Mouse (Mus musculus) layer of hippocampus, adult 8-10 months (tissue): Measurements from ENCODE around the gene Rnf208. TPM values are rescaled to one million over a fixed set of nuclear protein-coding genes. Genes with fewer than 3 reads are reported as not detected.

ENCODE experiments used
- DNase-seq, 2 experiments: peaks; one replicate each; pipeline ENCODE4 v3.0.0; 2022; ENCODE audit warnings: low spot score in 2 of 2
- total RNA-seq, 4 experiments: library from RNA; stranded (reverse); gene quantifications; 2 replicates each; pipeline ENCODE4 v1.2.4; 2022

Gene Rnf208
- total RNA-seq, 4 experiments from 2014 or later = 219 to 241 (median 229) TPM

- DNase-seq = no peak
Measured at GRCm38 (mm10) chr2:25224492-25224765, 17.6 kb upstream of the Rnf208 start, which contains the start of gene Tubb4b. Gene Tubb4b, minus strand, starts transcription at chr2:25224702.

GRCm38 (mm10) chr2:25224766-25225752, 17.0 kb upstream of the Rnf208 start:
- peak; percentile 99 to 100 for DNase-seq

- DNase-seq = no peak
Measured at GRCm38 (mm10) chr2:25225811-25226379, 16.2 kb upstream of the Rnf208 start.

DNA sequence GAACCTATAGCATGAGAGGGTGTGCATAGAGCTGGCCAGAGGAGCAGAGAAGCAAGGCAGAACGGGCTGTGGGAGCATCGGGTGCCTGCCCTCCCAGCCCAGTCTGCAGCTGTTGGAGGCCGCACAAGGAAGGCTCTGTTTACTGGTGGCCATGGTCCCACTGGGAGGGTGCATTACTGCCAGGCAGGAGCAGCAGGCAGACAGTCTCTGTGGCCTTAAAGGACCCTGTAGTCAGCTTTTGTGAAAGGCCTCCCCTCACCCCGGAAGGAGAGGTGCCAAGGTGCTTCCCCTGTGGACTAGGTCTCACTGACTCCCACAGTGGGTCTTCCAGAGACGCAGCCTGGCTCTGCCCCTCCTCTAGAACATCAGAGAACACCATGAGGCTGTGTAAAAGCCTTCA, 15.2 kb upstream of the Rnf208 start:
- DNase-seq = peak; percentile 66 to 74

DNA sequence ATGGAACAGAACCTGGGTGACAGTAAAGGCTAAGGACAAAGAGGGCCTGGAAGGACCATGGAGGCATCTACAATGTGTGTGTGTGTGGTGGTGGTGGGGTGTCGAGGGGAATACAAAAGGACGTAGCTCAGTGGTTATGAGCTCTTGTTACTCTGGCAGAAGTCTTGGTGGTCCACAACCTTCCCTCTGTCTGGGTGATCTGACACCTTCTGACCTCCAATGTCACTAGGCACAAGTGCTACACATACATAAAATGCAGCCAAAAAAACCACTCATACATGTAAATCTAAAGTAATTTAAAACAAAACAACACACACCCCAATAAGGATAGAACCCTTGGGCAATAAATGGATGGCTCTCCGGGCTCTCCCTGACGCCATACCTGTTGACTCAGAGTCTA, 14.6 kb upstream of the Rnf208 start:
- no peak for DNase-seq

DNA sequence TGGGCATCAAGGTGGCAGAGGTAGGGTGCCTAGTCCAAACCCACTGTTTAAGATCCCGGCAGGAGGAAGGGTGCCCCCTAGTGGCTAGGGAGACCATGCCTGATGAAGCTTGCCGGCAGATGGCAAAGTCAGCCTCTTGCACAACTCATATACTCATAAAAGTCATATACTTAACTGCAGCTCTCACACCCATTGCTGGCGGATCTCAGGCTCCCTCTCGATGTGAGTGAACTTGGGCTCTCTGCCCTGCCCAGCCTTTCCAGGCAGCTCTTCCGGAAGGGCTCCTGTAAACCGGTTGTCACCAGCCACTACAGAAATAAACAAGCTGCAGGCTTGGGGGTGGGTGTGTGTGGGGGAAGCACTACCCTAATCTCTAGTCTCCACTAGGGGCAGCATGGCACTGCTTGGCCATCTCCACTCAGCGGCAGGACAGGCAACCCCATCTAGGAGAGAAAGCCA, 13.6 kb upstream of the Rnf208 start:
- peak; percentile 85 to 88 for DNase-seq

- no peak for DNase-seq
Measured at GRCm38 (mm10) chr2:25228995-25229530, 13.0 kb upstream of the Rnf208 start.

GRCm38 (mm10) chr2:25229582-25229981, 12.5 kb upstream of the Rnf208 start:
- DNase-seq = no peak

DNA sequence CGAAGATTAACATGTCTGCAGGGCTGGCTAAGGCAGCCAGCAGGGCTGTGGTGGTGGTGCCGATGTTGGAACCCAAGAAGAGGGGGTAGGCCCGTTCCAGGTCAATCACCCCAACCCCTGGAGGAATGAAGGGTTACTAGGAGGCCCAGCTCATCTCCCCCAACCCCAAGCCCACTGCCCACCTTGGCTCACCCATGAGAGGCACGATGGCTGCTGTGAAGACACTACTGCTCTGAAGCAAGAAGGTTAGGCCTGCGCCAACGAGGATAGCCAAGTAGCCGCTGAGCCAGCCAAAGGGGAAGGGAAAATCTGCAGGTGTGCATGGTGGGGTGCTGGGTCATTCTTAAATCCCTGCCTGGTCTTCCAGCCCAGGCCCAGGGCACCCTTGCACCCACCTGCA, 11.5 kb upstream of the Rnf208 start:
- no peak for DNase-seq

DNA sequence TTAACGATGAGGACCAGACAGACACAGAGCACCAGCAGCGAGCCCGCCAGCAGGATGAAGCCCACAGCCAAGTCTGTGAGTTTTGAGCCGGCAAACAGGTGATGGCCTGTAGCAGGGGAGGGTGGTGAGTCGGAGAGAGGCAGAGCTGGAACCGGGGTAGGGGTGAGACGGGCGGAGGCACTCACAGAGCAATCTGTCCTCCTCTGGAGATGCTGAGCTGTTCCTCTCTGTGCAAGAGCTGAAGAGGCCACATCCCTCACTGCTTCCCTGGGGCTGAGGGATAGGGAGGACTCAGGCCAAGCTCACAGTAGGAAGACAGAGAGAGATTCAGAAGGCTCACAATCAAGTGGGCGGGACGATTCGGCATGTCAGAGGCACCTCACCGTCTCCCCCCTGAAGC, 11.0 kb upstream of the Rnf208 start:
- no peak for DNase-seq

DNA sequence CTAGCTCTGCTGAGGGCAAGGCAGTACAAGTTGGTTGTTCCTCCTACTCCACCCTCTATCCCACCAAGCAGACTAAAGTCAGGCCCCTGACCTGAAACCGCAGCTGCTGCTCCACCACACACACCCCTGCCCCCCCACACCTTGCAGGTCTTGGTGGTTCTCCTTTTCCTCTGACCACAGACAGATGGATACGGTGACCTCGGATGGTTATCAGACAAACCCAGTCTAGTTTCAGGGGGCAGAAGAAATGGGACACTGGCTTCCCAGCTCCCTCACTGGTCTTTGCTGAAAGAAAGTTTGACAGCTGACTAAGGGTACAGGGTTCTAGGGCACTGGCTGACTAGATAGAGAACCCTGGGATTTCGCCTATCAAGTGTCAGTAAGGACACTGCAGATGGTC, 8.6 kb upstream of the Rnf208 start:
- DNase-seq = no peak

- DNase-seq = no peak
Measured at GRCm38 (mm10) chr2:25234050-25234449, 8.0 kb upstream of the Rnf208 start, which contains the start of gene Slc34a3. Gene Slc34a3, minus strand, starts transcription at chr2:25234364.

GRCm38 (mm10) chr2:25234551-25235220, 7.4 kb upstream of the Rnf208 start:
- no peak for DNase-seq

DNA sequence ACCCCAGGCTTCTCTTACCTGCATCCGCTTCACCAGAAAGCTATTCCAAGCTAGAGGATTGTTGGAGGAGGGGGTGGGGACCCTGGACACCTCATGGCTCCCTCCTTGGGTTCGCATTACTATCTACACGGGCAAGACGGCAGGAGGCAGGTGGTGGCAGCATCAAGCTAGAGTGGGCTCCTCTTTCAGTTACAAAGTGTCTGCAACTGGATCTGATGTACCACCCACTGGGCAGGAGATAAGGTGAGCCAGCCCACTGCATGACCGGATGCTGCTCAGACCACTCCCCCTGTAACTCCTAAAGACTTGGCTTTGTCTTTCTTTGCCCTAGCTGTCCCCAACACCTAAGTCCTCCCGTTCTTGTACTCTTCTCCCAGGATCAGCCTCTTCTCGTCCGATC, 5.4 kb upstream of the Rnf208 start, which contains the start of gene Rnf224:
Rnf224 (minus strand) TSS at position 174 of the 400 bp plus-strand sequence.
- no peak for DNase-seq

DNA sequence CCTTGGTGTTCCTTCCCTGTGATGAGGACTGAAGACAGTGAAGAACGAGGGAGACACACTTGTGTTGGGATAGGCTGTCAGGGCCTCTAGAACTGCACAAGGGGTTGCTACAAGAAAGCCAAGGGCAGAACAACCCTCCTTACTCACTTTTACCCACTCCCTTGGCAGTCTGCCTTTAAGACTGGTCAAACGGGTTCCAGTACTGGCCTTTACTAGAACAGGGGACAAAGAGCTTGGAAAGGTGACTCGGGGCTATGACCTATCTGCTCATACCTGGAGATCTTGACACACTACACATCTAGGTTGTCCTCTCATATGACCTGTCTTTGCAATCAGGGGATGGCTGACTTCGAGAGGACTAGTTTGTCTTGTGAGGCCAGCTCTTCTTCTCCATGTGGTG, 4.5 kb upstream of the Rnf208 start:
- DNase-seq = no peak

DNA sequence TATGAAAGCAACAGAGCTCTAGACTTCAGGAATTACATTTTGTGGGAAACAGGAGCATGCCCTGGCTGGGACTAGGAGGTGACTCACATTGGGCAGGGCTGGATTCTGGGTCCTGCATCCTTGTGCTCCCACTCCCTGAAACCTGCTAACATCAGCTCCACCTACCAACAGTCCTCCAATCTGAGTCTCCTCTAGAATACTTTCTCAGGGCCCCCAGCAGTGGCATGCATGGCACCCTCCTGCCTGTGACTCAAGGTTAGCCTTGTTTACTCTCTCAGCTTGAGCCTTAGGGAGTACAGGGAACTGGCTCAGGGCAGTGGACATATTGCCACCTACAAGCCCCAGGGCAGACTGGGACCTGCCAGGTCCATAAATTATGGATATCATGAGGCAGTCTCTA, 3.9 kb upstream of the Rnf208 start:
- no peak for DNase-seq

DNA sequence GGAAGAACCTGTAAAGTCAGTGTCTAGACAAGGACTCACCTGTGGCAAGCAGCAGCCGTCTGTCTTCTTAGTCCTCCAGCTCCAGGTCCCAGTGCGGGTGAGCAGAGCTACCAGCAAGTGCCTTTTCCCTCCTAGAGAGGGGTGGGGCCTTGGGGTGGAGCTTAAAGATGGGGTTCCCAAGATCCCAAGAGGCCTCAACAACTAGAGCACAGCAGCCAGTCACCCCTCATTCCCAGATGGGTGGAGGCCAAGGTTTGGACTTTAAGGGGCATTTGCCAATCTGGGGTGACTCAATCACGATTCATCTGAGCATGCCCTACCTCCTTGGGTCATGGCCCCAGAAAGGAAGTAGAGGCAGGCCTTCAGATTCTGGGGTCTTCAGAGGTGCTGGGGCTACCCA, 2.3 kb upstream of the Rnf208 start:
- DNase-seq = no peak

- DNase-seq = no peak
Measured at GRCm38 (mm10) chr2:25240310-25240709, 1.7 kb upstream of the Rnf208 start.

GRCm38 (mm10) chr2:25240723-25241437, 1.2 kb upstream of the Rnf208 start:
- DNase-seq = peak; percentile 60 to 64

DNA sequence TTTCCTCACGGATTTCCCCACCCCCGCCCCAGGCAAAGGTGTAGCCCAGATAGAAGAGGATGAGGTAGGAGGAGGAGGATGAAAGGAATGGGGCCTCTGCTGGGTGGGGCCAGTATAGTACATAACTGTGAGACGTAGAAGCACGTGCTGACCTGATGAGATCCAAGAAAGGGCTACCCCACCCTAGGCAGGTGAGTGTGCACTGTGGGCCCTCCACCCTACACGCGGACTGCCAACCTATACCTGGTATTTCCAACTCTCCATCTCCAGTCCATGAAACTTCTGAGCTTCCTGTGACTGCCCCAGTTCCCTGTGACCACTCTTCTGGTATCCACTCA, 648 bp upstream of the Rnf208 start:
- no peak for DNase-seq

- no peak for DNase-seq
Measured at GRCm38 (mm10) chr2:25243342-25243741, 1.3 kb downstream of the Rnf208 start.
